Mouse (Mus musculus) thymus, adult 2 months (tissue): ENCODE measurements at regions not wholly inside any gene's neighbourhood (a gene's known extent, or its start where the extent isn't known, plus 50 kb on each side); places are given as distances from the start of the nearest gene placed in this dataset.

Experiments used
- CTCF ChIP-seq: fragments of 200-500 bp; IDR thresholded peaks from 2 replicates; pipeline ENCODE4 v1.5.1; 2012; ENCODE audit warnings: mild to moderate bottlenecking, control low read depth, low read length, moderate library complexity, borderline replicate concordance; ENCODE audit not compliant: control insufficient read depth, poor library complexity, insufficient read depth; ENCODE audit errors: extremely low read depth
- POLR2A ChIP-seq: fragments of 200-500 bp; IDR thresholded peaks from 2 replicates; pipeline ENCODE4 v1.6.1; 2012; ENCODE audit warnings: mild to moderate bottlenecking, low read length, control low read depth, moderate library complexity; ENCODE audit not compliant: control insufficient read depth, poor library complexity, insufficient read depth; ENCODE audit errors: extremely low read depth

DNA sequence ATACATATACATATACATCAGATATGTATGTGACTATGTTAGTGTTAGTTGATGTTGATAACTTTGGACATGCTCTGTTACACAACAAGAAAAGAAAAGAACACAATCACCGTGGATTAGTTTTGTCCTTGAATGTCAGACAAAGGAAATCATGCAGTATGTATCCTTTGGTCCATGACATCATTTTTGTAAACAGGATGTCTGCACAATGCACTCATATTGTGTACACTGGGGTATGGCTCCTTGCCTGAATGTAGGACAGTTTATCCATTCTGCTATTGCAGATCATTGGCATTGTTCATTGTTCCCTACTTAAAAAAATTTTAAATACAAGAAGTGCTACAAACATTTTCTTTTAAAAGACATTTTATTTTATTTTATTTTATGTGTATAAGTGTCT, 157.6 kb upstream of the Gdf10 start:
- TF ChIP-seq POLR2A (no peak), CTCF (no peak)
